Mouse (Mus musculus): ENCODE measurements at regions not wholly inside any gene's neighbourhood (a gene's known extent, or its start where the extent isn't known, plus 50 kb on each side); places are given as distances from the start of the nearest gene placed in this dataset.

DNA sequence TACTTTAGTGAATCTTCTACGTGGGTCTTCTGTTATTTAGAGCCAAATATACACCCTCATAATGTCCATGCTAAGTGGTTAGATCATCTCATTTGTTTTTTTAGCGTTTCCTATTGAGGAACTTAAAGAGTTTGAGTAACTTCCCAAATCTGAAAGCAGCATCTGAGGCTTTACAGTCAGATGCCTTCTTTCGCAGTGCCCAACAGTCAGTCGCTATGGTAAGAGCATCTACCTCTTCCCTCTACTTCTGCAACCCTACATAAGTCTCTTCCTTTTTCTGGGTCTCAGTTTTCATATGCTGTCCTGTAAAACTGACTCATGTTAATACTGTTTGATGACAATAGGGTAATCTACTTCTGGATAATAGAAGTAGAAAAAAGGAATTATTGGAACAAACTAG, 146.8 kb downstream of the Ktn1 start:
- no peak for DNase-seq
- H3K4me3 ChIP-seq (replicated peaks; ENCODE audit: extremely low read depth, low read depth, low read length), result no peak overlapping the region
- no peak for TF ChIP-seq CTCF (IDR thresholded peaks at IDR 0.05; ENCODE audit: insufficient read depth, low read length)
- TF ChIP-seq POLR2A (IDR thresholded peaks at IDR 0.05; ENCODE audit: borderline replicate concordance, extremely low read depth, low read depth, low read length), result no peak
- peaks cover 2% of the 10 kb centered on the region; the same call in 1 of the 2 replicates for H3K4me1 ChIP-seq (ENCODE audit: control insufficient read depth, insufficient read depth, low read length)
- 78% methylated on average over 4 of the region's 4 CpGs for WGBS

- DNase-seq, result no peak
- Histone ChIP-seq H3K4me3 (replicated peaks; ENCODE audit: extremely low read depth, low read depth, low read length) (no peak overlapping the region), H3K4me1 (ENCODE audit: control insufficient read depth, insufficient read depth, low read length) (peaks cover 2% of the 10 kb centered on the region; the same call in 1 of the 2 replicates)
- no peak for TF ChIP-seq POLR2A (IDR thresholded peaks at IDR 0.05; ENCODE audit: borderline replicate concordance, extremely low read depth, low read depth, low read length)
- no peak for TF ChIP-seq CTCF (IDR thresholded peaks at IDR 0.05; ENCODE audit: insufficient read depth, low read length)
- 32% methylated on average over 3 of the region's 3 CpGs for WGBS
Observed at GRCm38 (mm10) chr14:47798203-47798602, 150.0 kb downstream of the Ktn1 start.

DNA sequence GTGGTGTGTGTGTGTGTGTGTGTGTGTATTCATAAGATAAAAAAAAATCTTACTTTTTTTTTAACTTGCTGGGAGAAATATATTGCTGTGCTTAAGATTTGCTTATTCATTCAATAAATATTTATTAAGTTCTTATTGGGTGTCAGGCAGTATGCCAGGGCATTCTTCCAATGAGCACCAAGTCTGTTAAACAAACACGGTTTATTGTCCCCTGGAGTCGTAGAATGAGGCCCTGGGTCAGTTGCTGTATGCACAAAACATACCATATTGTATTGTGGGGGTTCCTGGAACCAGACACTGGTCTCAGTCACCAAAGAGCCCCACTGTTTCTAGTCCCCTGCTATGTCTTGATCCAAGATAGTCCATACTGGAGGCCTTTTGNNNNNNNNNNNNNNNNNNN, 151.3 kb downstream of the Ktn1 start:
- peaks cover 2% of the 10 kb centered on the region; the same call in 1 of the 2 replicates for H3K4me1 ChIP-seq (ENCODE audit: control insufficient read depth, insufficient read depth, low read length)
- no peak overlapping the region for H3K4me3 ChIP-seq (replicated peaks; ENCODE audit: extremely low read depth, low read depth, low read length)
- TF ChIP-seq CTCF (IDR thresholded peaks at IDR 0.05; ENCODE audit: insufficient read depth, low read length), result no peak
- TF ChIP-seq POLR2A (IDR thresholded peaks at IDR 0.05; ENCODE audit: borderline replicate concordance, extremely low read depth, low read depth, low read length), result no peak
- 24% methylated on average over 2 of the region's 2 CpGs for WGBS
- DNase-seq, result peak; percentile 16

- TF ChIP-seq POLR2A (IDR thresholded peaks at IDR 0.05; ENCODE audit: borderline replicate concordance, extremely low read depth, low read depth, low read length), result no peak
- no peak for TF ChIP-seq CTCF (IDR thresholded peaks at IDR 0.05; ENCODE audit: insufficient read depth, low read length)
- WGBS, result 80% methylated on average over 1 of the region's 1 CpGs
- Histone ChIP-seq H3K4me3 (replicated peaks; ENCODE audit: extremely low read depth, low read depth, low read length) (no peak overlapping the region), H3K4me1 (ENCODE audit: control insufficient read depth, insufficient read depth, low read length) (0 out of 2 replicates have a peak, but pooled peaks cover 2% of the 10 kb centered on the region)
- no peak for DNase-seq
Observed at GRCm38 (mm10) chr14:47805202-47805601, 157.0 kb downstream of the Ktn1 start.

DNA sequence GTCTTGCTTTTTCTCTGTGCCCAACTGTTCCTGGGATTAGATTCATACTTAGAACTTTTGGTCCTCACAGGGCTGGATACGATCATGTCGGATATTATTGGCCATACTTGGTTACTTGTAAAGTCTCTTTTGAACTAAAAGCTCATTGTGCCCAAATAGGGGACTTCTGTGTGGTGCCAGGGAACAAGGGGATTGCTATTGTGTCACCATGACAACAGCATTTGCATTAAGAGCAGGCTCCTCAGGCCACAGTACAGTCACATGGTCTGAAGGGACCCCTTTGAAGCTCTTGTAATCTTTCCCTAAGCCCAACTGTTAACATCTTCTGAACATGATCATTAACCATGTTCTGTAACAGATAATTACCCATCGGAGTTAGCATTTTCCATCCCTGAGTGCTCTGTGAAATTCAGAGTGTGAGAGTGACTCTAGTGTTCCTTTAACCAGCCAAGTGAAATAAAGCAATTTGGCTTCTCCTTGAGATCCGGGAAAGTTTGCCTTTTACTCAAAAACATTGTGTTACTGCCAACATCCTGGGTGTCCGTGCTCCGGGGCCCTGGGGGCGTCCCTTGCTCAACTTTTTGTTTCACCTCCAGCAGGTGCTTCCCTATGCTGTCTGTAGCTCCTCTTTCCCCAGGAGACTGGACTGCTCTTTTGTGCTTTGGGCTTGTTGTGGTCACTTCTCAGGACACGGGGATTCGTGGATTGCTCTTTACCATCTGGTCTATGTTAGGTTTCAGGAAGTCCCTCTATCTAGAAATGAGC, 157.7 kb downstream of the Ktn1 start:
- WGBS, result 49% methylated on average over 9 of the region's 9 CpGs
- Histone ChIP-seq H3K4me3 (replicated peaks; ENCODE audit: extremely low read depth, low read depth, low read length) (no peak overlapping the region), H3K4me1 (ENCODE audit: control insufficient read depth, insufficient read depth, low read length) (0 out of 2 replicates have a peak, but pooled peaks cover 2% of the 10 kb centered on the region)
- DNase-seq, result no peak
- TF ChIP-seq POLR2A (IDR thresholded peaks at IDR 0.05; ENCODE audit: borderline replicate concordance, extremely low read depth, low read depth, low read length), result no peak
- TF ChIP-seq CTCF (IDR thresholded peaks at IDR 0.05; ENCODE audit: insufficient read depth, low read length), result no peak

- WGBS, result 36% methylated on average over 10 of the region's 10 CpGs
- no peak for DNase-seq
- 0 out of 2 replicates have a peak, but pooled peaks cover 2% of the 10 kb centered on the region for H3K4me1 ChIP-seq (ENCODE audit: control insufficient read depth, insufficient read depth, low read length)
- no peak for TF ChIP-seq CTCF (IDR thresholded peaks at IDR 0.05; ENCODE audit: insufficient read depth, low read length)
- no peak for TF ChIP-seq POLR2A (IDR thresholded peaks at IDR 0.05; ENCODE audit: borderline replicate concordance, extremely low read depth, low read depth, low read length)
- no peak overlapping the region for H3K4me3 ChIP-seq (replicated peaks; ENCODE audit: extremely low read depth, low read depth, low read length)
Observed at GRCm38 (mm10) chr14:47808097-47808910, 160.1 kb downstream of the Ktn1 start.

DNA sequence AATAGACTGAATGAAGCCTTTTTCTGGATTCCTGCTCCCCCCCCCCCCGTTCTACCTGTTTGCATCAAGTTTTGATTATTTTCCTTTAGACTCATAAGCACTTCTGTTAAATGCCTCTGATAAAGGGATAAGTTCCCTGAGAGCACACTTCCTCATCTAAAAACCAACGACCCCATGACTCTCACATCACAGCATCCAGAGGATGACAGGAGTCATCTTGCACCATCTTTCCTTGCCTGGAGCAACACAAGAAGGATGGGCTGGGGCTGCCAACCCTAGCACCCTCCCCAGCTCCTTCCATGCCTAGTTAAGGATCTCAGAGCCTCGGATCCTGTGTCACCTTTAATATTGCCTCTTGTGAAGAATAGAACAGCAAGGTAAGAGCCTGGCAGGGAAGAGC, 170.0 kb downstream of the Ktn1 start:
- Histone ChIP-seq H3K4me3 (replicated peaks; ENCODE audit: extremely low read depth, low read depth, low read length) (no peak overlapping the region), H3K4me1 (ENCODE audit: control insufficient read depth, insufficient read depth, low read length) (no peaks in the 10 kb centered on the region)
- TF ChIP-seq CTCF (IDR thresholded peaks at IDR 0.05; ENCODE audit: insufficient read depth, low read length) (no peak), POLR2A (IDR thresholded peaks at IDR 0.05; ENCODE audit: borderline replicate concordance, extremely low read depth, low read depth, low read length) (no peak)
- 64% methylated on average over 3 of the region's 3 CpGs for WGBS
- no peak for DNase-seq

- no peak for TF ChIP-seq CTCF (IDR thresholded peaks at IDR 0.05; ENCODE audit: insufficient read depth, low read length)
- TF ChIP-seq POLR2A (IDR thresholded peaks at IDR 0.05; ENCODE audit: borderline replicate concordance, extremely low read depth, low read depth, low read length), result no peak
- 50% methylated on average over 3 of the region's 3 CpGs for WGBS
Observed at GRCm38 (mm10) chr14:47818641-47819040, 170.4 kb downstream of the Ktn1 start.

GRCm38 (mm10) chr14:47820571-47821143, 172.4 kb downstream of the Ktn1 start:
- H3K4me3 ChIP-seq (replicated peaks; ENCODE audit: extremely low read depth, low read depth, low read length), result no peak overlapping the region
- no peak for DNase-seq
- no peak for TF ChIP-seq CTCF (IDR thresholded peaks at IDR 0.05; ENCODE audit: insufficient read depth, low read length)
- TF ChIP-seq POLR2A (IDR thresholded peaks at IDR 0.05; ENCODE audit: borderline replicate concordance, extremely low read depth, low read depth, low read length), result no peak
- 71% methylated on average over 13 of the region's 13 CpGs for WGBS
- no peaks in the 10 kb centered on the region for H3K4me1 ChIP-seq (ENCODE audit: control insufficient read depth, insufficient read depth, low read length)

More at GRCm38 (mm10) chr14:47818641-47819040, 170.4 kb downstream of the Ktn1 start:
- no peak for DNase-seq
- Histone ChIP-seq H3K4me1 (ENCODE audit: control insufficient read depth, insufficient read depth, low read length) (no peaks in the 10 kb centered on the region), H3K4me3 (replicated peaks; ENCODE audit: extremely low read depth, low read depth, low read length) (no peak overlapping the region)

Measured in lung, adult 2 months (tissue).